Mouse (Mus musculus) gastrocnemius, postnatal 10 days (tissue): ENCODE measurements around the gene Trappc2l. TPM values are rescaled to one million over a fixed set of nuclear protein-coding genes. Genes with fewer than 3 reads are reported as not detected.
"Not testable (repeated sequence)": the region's sequence is repeated elsewhere in the genome, so short reads cannot be mapped to it uniquely, and the experiment has no call there.

ENCODE experiments used
- DNase-seq: peaks from one replicate; pipeline ENCODE4 v3.0.0; 2021; ENCODE audit warnings: mixed read lengths
- long read RNA-seq, 2 experiments: library from polyadenylated mRNA; stranded (forward); transcript quantifications; one replicate each; pipeline ENCODE4 v2.0.0; 2021
- total RNA-seq, 2 experiments: library from RNA; stranded (reverse); gene quantifications; 2 replicates each; pipeline ENCODE4 v1.2.3; 2021

Trappc2l gene
- total RNA-seq = 10 to 100 TPM; 52.7 to 52.8 TPM
- long read RNA-seq, experiment 1, transcript Trappc2l-201 (5 exons, 1,659 nt) = major isoform, 28 of 31 reads
- long read RNA-seq, experiment 1, partial matches to known transcripts = 1 of 31 reads
- long read RNA-seq, experiment 1, other reads (novel, unspliced or antisense) = 2 of 31 reads
- long read RNA-seq, experiment 2, transcript Trappc2l-201 (5 exons, 1,659 nt) = major isoform, 28 of 29 reads
- long read RNA-seq, experiment 2, partial matches to known transcripts = 0 of 29 reads
- long read RNA-seq, experiment 2, other reads (novel, unspliced or antisense) = 1 of 29 reads

GRCm38 (mm10) chr8:122611295-122612133 lies at the start of gene Trappc2l, which contains the start of gene Galns:
Trappc2l (plus strand) TSS chr8:122611640.
Galns (minus strand) TSS chr8:122611463.
- DNase-seq = peak; percentile 94

- DNase-seq = no peak
These were observed 46.8 kb upstream of the Trappc2l start for GRCm38 (mm10) chr8:122564363-122565352.

- no peak for DNase-seq
These were observed 44.7 kb upstream of the Trappc2l start for GRCm38 (mm10) chr8:122566766-122567165.

GRCm38 (mm10) chr8:122567361-122568108 lies 43.9 kb upstream of the Trappc2l start, which contains the start of gene Cdt1:
Cdt1 (plus strand) TSS chr8:122568015.
- peak; percentile 93 for DNase-seq

GRCm38 (mm10) chr8:122568109-122568504 lies 43.3 kb upstream of the Trappc2l start:
- no peak for DNase-seq

- no peak for DNase-seq
These were observed 42.5 kb upstream of the Trappc2l start for GRCm38 (mm10) chr8:122568881-122569309.

- no peak for DNase-seq
These were observed 42.1 kb upstream of the Trappc2l start for GRCm38 (mm10) chr8:122569329-122569728.

GRCm38 (mm10) chr8:122569996-122570395 lies 41.4 kb upstream of the Trappc2l start:
- no peak for DNase-seq

GRCm38 (mm10) chr8:122571153-122571552 lies 40.3 kb upstream of the Trappc2l start:
- DNase-seq = no peak

GRCm38 (mm10) chr8:122571750-122572267 lies 39.6 kb upstream of the Trappc2l start:
- DNase-seq = no peak

GRCm38 (mm10) chr8:122572751-122573150 lies 38.7 kb upstream of the Trappc2l start:
- no peak for DNase-seq

GRCm38 (mm10) chr8:122573176-122573575 lies 38.3 kb upstream of the Trappc2l start:
- not testable (repeated sequence) for DNase-seq

- no peak for DNase-seq
These were observed 37.9 kb upstream of the Trappc2l start for GRCm38 (mm10) chr8:122573577-122573976.

- DNase-seq = no peak
These were observed 37.2 kb upstream of the Trappc2l start for GRCm38 (mm10) chr8:122574264-122574663.

GRCm38 (mm10) chr8:122574667-122575251 lies 36.7 kb upstream of the Trappc2l start:
- no peak for DNase-seq

GRCm38 (mm10) chr8:122575286-122575685 lies 36.2 kb upstream of the Trappc2l start:
- no peak for DNase-seq

GRCm38 (mm10) chr8:122575735-122576647 lies 35.4 kb upstream of the Trappc2l start:
- no peak for DNase-seq

- DNase-seq = peak; percentile 86
These were observed 34.8 kb upstream of the Trappc2l start, which contains the start of gene Aprt for GRCm38 (mm10) chr8:122576648-122577022. Aprt (minus strand) TSS chr8:122576909.

- no peak for DNase-seq
These were observed 34.3 kb upstream of the Trappc2l start for GRCm38 (mm10) chr8:122577116-122577515.
